Mouse (Mus musculus) B cell, adult 2 months (primary cell): ENCODE results near the gene Zfp648.

ENCODE experiments used
- DNase-seq, 2 experiments: peaks; one replicate each; pipeline ENCODE4 v3.0.0; 2022

The Zfp648 gene

DNA sequence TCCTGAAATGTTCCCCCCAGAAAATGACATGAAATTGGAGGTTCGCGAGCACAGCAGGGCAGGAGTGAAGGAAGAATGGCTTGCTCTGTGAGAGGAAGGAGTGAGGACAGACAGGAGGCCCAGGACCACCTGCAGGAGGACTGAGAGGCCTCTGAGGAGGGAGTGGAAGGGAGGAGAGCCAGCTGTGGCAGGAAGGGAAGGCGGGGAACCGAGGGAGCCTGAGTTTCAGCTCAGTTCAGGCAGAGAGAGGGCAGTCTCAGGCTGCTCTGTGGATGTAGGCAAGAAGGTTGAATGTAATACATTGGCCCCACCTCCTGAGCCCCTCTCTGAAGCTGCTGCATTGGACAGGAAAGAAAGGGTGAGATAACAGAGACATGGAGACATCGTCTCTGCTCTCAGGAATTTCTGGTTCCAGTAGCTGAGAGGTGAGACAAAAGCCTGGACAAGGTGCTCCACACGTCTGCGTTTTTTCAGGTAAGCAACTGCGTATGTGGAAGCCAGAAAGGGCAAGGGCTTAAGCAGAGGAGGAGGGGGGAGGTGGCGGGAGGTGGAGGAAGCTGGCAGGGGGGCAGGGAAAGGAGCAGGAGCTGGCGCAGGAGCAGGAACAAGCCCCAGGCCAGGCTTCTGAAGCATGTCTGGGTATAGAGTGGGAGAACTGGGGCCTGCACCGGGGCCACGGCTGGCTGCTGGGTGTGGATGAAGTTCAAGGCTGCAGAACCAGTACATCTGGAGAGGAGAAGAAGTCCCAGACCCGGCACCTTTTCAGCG is at the start of gene Zfp648:
Zfp648 (plus strand) TSS at position 233 of the 768 bp plus-strand sequence.
- no peak for DNase-seq

DNA sequence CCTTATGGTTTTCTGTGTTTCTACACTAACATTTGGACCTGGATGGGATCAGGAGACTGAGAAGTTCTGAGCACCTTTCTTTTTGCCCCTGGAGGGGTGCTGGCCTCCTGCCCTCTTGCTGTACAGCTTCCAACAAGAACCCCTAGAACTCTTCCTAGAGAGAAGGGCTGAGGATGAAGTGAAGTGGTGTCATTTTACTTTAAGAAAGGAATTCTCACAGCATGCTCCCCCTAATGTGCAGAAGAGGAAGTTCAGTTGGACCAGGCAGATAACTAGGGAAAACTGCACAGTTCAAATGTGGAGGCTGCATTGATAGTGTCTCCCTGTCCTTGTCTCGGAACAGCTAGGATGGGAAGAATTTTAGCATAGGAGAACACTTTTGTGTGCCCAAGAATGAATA is 48.4 kb upstream of the Zfp648 start:
- no peak for DNase-seq

DNA sequence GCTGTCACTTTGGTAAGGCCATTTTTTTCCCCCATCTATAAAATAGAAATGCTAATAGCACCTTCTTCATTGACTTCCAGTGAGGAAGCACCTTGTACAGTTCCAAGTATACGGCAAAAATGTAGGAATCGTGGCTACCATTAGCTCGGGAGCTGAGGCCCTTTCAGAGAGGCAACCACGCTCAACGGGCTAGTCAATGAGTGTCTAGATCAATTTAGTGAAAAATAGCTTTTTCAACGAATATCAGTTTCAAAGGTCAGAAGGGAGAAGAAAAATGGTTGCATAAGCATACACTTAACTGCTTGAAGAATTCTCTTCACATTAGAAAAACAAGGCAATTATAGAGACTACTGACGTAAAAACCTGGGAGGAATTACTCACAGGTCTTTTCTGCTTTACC is 47.2 kb upstream of the Zfp648 start:
- no peak for DNase-seq

DNA sequence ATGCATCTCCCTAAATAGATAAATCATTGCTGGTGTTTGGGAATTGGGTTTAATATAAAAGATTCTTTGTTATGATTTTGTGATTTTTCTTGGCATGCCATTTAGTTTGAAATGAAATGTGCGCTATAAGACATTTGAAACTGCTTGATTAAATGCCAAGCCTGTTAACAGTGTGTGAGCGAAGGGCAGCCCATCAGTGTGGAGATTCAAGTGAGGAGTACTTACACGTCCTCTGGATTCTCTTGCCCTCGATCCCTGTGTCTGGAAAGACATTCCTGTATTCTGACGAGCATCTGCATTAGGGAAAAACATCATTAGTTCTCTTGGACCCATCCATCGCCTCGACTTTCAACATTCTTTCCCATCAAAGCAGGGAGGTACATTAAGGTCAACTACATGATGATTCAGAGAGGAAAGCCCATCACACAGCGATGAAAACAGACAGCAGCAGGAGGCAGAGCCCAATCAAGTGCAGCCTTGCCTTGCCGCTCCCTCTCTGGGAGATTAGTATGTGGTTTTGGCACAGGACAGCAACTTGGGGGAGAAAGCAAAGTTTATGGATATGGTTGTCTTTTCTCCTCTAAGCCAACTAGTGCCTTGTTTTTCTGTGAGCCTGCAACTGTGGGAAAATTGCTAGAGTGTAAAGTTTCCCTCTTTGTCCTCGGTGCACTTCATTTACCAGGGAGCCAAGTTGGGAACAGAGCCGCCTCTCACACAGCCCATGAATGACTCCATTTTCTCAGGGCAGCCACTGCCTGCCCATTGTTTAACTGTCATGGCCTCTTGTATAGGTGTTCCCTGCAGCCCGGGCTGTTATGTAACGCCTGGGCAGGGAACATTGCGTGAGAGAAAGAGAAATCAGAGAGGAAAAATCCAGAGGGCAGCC is 44.6 kb upstream of the Zfp648 start:
- no peak for DNase-seq

DNA sequence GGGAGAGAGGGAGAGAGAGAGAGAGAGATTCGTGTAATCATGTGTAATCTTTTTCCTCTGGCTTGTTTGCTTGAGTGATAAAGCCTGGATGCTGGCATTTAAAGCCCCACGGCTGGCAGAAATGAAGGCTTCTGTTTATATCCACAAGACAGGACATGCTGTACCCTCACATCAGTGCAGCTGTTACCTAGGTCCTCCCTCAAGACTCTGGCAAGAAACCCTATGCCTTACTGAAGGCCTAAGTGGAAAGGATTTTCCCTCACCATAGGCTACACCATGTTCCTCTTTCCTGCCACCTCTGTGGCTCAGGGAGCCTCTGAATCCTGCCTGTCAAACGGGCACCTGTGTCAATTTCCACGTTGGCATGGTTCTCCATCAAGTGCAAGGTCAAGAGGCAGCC is 43.9 kb upstream of the Zfp648 start:
- DNase-seq: no peak

DNA sequence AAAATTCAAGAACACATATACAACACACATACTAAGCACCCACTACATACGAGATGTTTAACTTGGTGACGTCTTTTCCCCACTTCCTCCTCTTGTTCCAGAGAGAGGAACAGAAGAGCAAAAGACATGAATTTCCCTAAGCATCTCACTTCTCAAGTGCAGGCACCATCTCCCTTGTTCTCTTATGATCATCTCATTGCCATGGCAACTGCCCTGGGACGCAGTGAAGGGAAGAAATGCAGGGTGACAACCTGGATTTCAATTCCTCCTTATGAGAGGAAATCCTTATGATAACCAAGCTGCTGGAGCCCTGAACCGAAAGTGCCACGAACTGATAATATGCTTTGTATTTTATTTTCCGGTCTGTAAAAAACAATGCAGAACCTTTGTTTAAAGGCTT is 33.3 kb upstream of the Zfp648 start:
- DNase-seq: no peak

DNA sequence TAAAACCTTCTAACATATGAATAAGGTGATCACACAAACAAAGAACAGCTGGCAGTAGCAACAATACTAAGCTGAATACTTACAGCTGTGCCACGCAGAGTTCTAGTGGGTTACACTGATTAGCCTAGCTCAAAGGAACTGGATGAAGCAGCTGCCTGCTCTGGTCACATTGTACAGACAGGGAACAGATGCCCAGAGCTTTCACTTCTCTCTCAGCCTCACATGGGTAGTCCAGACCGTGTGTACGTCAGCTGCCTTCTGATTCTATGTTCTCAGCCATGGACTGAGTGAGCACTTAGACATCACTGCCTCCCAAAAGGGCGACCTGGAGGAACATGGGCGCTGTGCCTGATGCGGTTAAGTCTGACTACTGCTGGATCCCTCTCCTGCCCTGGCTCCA is 25.7 kb upstream of the Zfp648 start:
- peak; percentile 5 to 13 for DNase-seq

DNA sequence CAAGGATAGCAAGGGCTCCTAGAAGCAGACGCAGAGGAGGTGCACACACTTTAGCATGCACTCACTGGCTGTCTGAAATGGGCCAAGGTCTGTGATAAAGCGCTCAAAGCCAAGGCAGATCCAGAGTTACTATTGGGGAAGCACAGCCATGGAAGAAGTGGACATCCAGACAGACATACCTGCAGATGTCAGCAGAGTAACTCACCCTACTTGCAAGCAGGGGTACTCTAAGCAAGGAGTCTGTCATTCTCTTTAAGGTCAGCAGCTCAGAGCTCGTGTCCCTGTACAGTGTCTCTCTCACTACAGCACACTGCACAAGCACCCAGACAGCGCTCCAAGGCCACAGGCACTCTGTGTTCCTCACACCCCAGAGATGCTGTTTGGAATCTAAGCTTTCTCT is 23.2 kb upstream of the Zfp648 start:
- DNase-seq: no peak

DNA sequence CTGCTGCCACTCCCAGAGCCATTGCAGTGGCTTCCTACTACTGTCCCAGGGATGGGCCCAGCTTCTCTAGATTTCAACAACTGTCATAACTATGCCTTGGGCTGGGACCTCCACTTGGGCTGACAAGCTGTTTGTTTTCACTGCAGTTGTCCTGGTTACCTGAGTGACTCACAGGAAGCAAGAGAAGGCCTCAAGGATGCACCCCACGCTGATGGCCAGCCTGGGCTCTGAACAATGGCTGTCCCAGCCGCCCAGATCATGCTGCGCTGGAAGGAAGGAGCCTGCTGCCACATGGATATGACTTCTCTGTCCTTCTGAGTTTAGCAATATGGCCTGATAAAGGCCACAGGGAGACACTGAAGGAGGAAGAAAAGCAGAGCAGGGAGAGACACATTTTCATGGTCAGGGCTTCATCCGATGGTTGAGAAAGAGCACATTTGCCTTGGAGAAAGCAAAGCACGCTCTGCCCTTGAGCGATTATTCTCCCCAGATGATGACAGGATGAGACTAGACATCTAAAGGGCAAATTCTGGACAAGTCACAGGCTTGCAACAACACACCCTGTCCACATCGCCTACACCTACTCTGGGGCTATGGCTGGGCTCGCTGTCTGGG is 22.3 kb upstream of the Zfp648 start:
- DNase-seq: no peak

DNA sequence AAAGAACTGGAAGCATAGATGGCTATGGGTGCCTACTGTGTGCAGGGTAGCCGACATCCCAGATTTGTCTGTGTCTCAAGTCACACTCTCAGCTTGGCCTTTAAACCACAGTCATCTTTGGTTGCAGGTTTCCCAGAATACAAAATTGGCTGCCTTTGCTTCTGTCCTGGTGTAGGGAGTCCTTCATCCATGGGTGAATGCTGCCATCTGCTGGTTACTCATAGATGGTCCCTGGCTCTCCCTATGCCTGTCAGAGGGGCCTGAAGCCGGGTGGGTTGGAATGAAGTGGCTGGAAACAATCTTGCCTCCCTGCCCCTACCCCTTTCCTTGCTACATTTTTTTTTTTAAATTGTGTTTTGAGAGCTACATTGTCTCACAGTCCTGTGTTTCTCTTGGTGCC is 20.0 kb upstream of the Zfp648 start:
- peak; percentile 75 to 78 for DNase-seq

DNA sequence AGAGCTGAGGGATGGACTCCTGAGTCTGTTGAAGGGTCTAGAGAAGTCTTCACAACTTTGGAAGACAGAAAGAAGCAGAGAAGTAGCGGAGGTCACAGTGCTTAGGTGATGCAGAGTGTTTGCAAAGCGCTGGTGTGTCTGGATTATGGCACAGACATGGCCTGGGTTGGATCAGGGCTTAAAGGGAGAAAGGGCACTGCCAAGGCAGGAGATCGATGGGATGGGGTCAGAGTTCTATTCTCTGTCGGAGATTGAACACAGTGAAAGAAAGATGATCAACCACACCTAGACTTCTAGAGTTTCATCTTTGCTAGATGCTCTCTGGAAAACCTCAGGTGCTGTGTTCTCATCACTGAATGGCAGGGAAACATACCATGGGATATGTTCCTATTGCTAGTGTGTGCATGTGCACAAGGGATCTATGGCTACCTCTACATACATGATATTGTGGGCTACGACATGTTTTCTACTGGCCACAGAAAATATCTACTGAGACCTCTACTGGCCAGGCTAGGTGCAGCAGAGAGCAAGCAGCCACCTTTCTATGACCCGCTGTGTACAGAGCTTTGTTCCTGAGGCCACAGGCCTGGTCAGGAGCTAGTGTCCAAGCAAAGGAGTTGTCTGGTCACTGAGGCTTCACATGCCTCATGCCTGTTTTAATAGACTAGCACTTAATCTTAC is 18.5 kb upstream of the Zfp648 start:
- no peak for DNase-seq

DNA sequence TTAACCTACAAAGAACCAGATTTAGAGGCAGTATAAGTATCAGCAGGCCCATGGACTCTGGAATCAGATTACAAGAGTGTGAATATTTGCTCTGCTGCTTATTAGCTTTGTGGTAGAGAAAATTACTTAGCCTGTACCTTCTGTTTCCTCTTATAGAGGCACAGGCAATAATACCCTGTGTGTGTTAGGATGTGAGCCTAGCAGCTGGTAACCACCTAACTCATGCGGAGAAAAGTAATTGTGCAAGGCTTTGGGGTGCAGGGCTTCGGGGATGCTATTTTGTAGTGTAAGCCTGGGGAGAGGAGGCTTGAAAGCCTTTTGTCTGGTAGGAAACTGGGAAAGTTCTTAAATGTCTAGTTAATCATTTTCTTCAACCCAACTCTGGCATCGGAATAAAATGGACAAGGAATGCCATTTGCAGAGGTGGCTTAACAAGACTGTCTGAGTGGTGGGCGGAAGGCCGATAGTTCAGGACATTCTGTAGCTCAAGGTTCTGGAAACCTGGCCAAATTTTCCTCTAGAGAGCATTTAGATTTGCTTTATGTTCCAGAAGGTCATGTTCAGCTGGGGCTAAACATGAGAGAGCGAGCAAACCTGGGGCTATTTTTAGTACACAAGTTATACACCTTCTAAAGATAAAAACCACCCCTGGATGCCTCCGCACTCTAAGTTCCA is 17.8 kb upstream of the Zfp648 start:
- no peak for DNase-seq

DNA sequence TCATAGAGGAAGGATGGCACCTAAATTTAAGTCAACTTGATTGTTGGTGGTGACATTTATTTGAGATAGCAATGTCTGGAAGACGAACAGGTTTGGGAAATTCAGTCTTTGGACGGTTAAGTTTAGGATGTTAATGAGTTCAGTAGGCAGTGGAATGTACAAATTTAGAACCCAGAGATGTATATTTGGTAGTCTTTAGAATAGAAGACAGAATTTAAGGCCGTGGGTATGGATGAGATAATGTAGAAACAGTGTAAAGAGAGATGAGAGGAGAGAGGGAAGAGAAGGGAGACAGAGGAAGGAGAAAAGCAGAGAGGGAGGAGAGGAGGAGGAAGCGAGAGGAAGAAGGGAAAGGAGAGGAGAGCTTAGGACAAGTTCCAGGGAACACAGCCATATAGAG is 12.8 kb upstream of the Zfp648 start:
- no peak for DNase-seq

DNA sequence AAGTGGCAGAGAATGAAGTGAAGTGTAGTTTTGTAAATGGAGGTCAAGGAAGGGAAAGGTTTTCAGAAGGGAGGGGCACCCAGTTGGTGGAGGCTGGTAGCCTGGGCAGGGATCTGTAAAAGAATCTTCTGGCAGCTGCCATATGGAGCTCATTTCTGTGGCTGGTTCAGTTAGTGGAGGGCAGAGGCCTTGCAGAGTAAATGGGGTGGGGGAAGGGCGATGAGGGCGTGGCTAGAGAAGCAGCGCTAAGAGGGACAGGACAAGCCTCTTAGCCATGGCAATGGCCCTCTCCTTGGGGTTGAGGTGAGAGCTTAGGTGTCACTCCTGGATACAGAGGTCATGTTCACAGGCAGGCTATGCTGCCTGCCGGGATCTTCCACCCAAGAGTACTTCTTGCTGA is 12.4 kb upstream of the Zfp648 start:
- no peak for DNase-seq

DNA sequence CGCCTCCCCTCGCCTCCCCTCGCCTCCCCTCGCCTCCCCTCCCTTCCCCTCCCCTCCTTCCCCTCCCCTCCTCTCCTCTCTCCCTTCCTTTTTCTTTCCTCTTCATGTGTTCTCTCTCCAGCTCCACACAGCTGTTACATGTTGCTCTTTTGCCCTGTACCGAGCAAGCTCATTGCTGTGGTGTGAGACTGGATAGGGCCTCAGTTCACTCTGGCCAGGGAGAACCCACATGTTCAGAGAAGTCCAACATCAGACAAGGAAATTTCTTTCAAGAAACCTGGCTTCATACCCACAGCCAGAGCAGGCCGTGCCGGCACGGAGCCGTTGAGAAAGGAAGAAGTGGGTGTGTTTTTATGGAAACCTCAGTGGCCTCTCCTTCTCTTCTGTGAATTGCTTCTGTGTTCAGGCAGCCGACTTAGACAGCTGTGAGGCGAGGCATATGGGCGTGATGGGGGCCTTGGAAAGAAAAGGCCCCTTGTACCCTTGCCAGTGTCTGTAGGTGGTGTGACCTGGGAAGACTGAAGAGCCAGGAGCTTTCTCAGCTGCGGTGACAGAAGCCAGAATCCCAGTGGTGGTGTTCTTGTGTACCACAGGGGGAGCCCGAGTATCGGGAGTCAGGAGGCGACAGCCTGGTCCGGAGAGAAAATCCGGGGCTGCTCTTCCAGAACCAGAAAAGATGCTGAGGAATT is 11.0 kb upstream of the Zfp648 start:
- no peak for DNase-seq

DNA sequence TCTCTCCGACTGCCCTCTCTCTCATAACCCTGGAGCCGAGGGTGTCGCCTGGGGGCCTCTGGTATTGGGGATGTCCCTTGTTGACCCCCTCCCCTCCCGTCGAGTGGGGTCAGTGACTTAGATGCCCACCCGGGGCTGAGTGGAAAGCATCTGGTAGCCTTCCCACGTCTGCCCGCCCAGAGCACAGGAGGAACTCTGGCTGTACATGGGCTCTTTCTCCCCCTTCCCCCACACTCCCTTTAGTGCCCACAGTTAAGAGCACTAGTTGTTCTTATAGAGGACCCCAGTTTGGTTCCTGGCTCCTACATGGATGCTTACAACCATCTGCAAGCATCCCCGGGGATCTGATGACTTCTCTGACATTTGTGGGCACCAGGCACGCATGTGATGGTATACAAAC is 2.1 kb upstream of the Zfp648 start:
- no peak for DNase-seq

DNA sequence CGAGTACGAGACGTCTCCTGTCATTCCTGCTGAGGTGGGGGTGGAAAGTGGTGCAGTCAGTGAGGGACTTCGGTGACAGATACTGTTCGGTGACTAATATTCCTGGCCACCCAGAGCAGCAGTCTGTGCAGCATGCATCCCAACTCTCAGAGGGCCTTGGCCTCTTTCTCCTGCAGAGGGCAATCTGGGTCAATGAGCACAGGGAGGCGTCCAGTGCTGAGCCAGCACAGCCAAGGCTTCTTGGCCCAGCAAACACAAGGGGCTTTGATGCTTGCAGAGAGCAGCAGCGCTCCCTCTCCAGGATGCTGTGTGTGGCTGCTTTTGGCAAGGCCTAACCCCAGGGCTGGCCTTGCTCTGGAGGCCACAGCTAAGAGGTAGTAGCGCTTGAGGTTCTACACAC is 1.6 kb downstream of the Zfp648 start:
- DNase-seq: no peak

DNA sequence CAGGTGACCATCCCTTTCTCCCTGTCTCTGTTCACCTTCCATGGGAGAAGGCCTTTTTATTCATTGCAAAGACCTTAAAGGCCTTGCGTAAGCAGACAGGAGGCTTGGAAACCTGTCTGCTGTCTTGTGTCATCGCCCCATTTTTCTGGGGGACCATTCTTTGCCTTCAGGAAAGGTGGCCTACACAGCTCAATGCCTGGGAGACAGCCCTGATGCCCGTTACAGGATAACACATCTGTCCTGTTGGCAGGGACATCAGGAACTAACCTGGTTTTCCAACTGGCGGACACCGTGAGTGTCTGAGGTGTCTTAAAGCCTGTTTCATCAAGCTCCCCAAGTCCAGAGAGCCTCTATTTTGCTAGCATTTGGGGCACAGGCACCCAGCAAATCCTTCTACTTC is 2.4 kb downstream of the Zfp648 start:
- no peak for DNase-seq

DNA sequence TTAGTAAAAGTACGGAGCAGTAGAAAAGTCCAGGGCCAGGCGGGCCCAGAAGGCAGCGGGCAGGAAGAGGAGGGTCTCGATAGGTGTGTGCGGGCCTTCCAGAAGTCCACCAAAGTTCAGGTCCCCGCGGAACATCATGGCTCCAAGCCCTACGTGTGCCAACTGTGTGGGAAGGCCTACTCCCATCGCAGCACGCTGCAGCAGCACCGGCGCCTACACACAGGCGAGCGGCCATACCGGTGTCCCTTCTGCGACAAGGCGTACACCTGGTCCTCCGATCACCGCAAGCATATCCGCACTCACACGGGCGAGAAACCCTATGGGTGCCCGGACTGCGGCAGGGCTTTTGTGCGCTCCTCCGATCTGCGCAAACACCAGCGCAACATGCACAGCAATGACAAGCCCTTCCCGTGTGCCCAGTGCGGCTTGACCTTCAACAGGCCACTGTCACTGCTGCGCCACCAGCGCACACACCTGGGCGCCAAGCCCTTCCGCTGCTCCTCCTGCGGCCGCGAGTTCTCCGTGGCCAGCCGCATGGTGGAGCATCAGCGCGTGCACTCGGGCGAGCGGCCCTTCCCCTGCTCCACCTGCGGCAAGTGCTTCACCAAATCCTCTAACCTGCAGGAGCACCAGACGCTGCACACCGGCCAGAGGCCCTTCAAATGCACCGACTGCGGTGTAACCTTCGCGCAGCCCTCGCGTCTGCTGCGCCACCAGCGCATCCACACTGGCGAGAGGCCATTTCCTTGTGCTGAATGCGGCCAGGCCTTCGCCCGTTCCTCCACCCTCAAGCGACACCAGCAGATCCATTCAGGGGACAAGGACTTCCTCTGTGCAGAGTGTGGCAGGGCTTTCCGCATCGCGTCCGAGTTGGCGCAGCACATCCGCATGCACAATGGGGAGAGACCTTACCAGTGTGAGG is 3.9 kb downstream of the Zfp648 start:
- DNase-seq: no peak

DNA sequence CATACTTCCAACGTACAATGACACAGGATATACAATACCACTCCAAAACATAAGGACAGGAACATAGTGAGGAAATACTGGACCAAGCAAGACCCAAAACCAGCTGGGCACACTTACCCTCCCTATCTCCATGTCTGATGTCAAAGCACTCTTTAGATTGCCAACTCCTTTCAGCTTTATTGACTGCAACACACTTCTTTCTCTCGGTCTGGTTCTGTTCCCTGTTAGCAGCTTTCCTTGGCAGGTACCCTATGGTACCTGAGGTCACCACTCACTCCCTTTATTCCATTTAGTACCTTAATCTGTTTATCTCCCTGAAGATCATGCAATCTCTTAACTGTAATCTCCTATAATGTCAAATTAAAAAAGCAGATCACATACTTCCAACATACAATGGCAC is 19.0 kb downstream of the Zfp648 start:
- no peak for DNase-seq

DNA sequence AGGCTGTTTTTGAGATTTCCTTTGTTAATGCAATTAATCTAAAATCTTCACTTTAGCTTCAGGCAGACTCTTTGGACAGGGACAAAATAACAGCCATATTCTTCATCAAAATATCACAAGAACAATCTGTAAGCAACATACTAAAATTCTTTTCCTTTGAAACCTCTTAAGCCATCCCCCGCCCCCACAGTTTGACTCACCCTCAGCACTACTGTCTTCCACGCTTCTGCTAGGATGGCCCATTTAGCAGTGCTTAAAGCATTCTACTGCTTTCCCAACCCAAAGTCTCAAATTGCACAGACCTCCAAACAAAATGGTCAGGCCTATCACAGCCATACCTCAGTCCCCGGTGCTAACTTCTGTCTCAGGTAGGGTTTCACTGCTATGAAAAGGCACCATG is 19.6 kb downstream of the Zfp648 start:
- no peak for DNase-seq
